Mouse (Mus musculus) CH12.LX (cell line): ENCODE results near the gene Adcy4.

Source experiments
- CHD1 ChIP-seq: IDR thresholded peaks from 2 replicates; pipeline ENCODE4 v1.6.1; 2012; ENCODE audit warnings: low read depth, low read length, improper control_type of control experiment, inconsistent platforms
- CTCF ChIP-seq, 2 experiments: IDR thresholded peaks in 1 of 2; conservative IDR thresholded peaks in 1 of 2; 2 replicates each; pipeline ENCODE4 v1.5.1; 2011 to 2012; ENCODE audit warnings: low read depth in 2 of 2, low read length in 2 of 2, improper control_type of control experiment in 1 of 2, inconsistent platforms in 1 of 2, mild to moderate bottlenecking in 1 of 2, moderate library complexity in 1 of 2
- EP300 ChIP-seq: IDR thresholded peaks from 2 replicates; pipeline ENCODE4 v1.6.1; 2011; ENCODE audit warnings: low read length, improper control_type of control experiment
- IRF4 ChIP-seq: IDR thresholded peaks from 2 replicates; pipeline ENCODE4 v1.6.1; 2014; ENCODE audit warnings: low read depth, mild to moderate bottlenecking, inconsistent platforms, low read length, improper control_type of control experiment
- JUND ChIP-seq: conservative IDR thresholded peaks from 2 replicates; pipeline ENCODE4 v1.6.1; 2011; ENCODE audit warnings: low read depth, low read length, improper control_type of control experiment
- KAT2A ChIP-seq: IDR thresholded peaks from 2 replicates; pipeline ENCODE4 v1.6.1; 2012; ENCODE audit warnings: low read length, improper control_type of control experiment, inconsistent platforms; ENCODE audit not compliant: insufficient replicate concordance
- MAX ChIP-seq: IDR thresholded peaks from 2 replicates; pipeline ENCODE4 v1.6.1; 2011; ENCODE audit warnings: low read length, improper control_type of control experiment
- MYC ChIP-seq: IDR thresholded peaks from 2 replicates; pipeline ENCODE4 v1.6.1; 2011; ENCODE audit warnings: low read depth, mild to moderate bottlenecking, improper control_type of control experiment, low read length
- POLR2A ChIP-seq: IDR thresholded peaks from 2 replicates; pipeline ENCODE4 v1.6.1; 2011; ENCODE audit warnings: low read depth, mild to moderate bottlenecking, improper control_type of control experiment, low read length
- ZNF384 ChIP-seq: IDR thresholded peaks from 2 replicates; pipeline ENCODE4 v1.6.1; 2012; ENCODE audit warnings: low read depth, low read length, improper control_type of control experiment, inconsistent platforms

GRCm38 (mm10) chr14:55767519-55768414 lies 16.1 kb downstream of the Adcy4 start:
- no peak for TF ChIP-seq KAT2A
- no peak for TF ChIP-seq IRF4
- no peak for TF ChIP-seq CTCF (conservative IDR thresholded peaks at IDR 0.05 in 1 of 2, IDR thresholded peaks at IDR 0.05 in 1 of 2; ENCODE audit: low read depth in 2 of 2, low read length in 2 of 2)
- TF ChIP-seq POLR2A, result no peak
- no peak for TF ChIP-seq CHD1
- TF ChIP-seq JUND, result no peak
- TF ChIP-seq MAX, result no peak
- no peak for TF ChIP-seq EP300
- no peak for TF ChIP-seq ZNF384
- no peak for TF ChIP-seq MYC
